Mouse (Mus musculus) ES-CJ7 (cell line): ENCODE measurements around the gene Hpd.

Experiments
- DNase-seq: peaks from one replicate; pipeline ENCODE4 v3.0.0; 2011; ENCODE audit warnings: low read depth, low spot score

Hpd gene

DNA sequence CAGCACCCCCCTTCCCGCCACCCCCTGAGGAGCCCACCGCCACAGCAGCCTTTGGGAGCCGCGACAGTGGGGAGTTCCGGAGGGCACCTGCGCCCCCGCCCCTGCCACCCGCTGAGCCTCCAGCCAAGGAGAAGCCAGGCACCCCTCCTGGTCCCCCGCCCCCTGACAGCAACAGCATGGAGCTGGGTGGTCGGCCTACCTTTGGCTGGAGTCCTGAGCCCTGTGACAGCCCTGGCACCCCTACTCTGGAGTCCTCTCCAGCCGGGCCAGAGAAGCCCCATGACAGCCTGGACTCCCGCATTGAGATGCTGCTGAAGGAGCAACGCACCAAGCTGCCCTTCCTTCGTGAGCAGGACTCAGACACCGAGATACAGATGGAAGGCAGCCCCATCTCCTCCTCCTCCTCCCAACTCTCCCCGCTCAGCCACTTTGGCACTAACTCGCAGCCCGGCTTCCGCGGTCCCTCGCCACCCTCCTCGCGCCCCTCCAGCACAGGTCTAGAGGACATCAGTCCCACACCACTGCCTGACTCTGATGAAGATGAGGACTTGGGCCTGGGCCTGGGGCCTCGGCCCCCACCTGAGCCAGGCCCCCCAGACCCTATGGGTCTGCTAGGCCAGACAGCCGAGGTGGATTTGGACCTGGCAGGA, 34.3 kb downstream of the Hpd start:
- no peak for DNase-seq

DNA sequence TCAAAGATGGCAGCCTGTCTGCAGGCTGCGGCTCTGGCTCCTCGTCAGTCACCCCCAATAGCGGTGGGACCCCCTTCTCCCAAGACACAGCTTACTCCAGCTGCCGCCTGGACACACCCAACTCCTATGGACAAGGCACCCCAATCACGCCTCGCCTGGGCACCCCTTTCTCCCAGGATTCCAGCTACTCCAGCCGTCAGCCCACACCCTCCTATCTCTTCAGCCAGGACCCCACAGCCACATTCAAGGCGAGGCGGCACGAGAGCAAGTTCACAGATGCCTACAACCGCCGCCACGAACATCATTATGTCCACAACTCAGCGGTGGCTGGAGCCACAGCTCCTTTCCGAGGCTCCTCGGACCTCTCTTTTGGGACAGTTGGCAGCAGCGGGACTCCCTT, 35.0 kb downstream of the Hpd start:
- DNase-seq, result no peak

- DNase-seq, result no peak
Observed at GRCm38 (mm10) chr5:123146357-123146756, 36.2 kb downstream of the Hpd start.

DNA sequence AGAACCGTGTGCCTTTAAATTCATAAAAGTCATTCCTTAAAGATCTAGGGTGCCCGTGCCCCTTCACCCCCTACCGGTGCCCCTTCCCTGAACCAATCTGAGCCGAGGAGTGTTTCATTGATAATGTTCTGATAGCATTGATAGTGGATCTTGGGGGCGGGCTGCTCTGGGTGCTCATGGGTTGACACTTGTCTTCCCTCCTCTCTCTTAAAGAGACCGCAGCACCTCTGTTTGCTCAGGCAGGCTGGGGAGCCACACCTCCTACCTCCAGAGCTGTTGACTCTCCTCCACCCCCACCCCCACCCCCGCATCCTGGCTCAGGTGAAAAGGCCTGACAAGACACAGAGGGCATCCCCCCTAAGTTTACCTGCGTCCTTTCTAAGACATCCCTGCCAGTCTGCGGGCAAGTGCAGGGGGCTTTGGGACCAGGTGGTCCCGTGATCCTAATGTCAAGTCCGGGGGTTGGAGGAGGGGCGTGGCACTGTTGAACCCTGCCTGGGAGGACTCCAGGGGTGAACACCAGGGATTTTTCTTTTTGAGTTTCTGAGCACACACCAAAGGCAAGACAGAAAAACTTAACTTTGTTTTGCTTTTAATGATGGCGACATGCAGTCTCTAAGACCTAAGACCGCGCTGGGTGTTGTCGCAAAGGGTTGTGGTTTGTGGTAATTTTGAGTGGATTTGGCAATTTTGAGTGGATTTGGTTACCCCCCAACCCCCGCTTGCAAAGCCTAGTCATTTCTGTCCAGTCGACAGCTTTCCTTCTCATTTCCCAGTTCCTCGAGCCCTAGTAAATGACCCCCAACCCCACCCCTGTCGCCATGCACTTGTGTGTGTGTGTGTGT, 37.6 kb downstream of the Hpd start:
- DNase-seq, result peak; percentile 44

DNA sequence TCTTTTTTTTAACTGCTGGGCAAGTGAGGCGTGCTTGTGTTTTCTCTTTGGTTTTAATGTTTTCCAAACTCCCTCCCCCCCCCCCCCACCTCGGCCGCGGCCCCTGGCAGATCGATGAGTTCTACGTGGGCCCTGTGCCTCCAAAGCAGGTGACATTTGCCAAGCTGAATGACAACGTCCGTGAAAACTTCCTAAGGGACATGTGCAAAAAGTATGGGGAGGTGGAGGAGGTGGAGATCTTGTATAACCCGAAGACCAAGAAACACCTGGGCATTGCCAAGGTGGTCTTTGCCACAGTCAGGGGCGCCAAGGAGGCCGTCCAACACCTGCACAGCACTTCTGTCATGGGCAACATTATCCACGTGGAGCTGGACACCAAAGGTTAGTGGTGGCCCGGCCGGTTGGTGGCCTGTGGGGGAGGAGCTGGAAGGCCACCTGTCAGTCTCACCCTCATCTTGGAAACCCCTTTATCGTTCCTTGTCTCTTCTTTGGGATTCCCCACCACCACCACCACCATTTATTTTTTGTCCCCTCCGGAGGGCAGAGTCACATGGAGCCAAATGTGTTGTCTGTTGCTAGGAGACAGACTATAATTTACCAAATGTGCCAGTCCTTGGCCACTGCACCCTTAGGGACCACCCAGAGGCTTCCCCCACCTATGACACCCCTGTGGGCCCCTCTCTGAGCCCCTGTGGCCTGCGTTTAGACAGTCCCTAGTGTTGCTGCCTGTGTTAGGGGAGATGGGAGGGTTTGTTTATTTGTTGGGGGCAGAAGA, 38.4 kb downstream of the Hpd start:
- DNase-seq, result no peak

- peak; percentile 49 for DNase-seq
Observed at GRCm38 (mm10) chr5:123143251-123143970, 39.1 kb downstream of the Hpd start.

GRCm38 (mm10) chr5:123142161-123143157, 40.1 kb downstream of the Hpd start, which contains the start of gene Setd1b:
TSS of gene Setd1b (plus strand) at chr5:123142193.
- DNase-seq, result peak; percentile 59

GRCm38 (mm10) chr5:123141555-123142160, 40.9 kb downstream of the Hpd start:
- peak; percentile 72 for DNase-seq

DNA sequence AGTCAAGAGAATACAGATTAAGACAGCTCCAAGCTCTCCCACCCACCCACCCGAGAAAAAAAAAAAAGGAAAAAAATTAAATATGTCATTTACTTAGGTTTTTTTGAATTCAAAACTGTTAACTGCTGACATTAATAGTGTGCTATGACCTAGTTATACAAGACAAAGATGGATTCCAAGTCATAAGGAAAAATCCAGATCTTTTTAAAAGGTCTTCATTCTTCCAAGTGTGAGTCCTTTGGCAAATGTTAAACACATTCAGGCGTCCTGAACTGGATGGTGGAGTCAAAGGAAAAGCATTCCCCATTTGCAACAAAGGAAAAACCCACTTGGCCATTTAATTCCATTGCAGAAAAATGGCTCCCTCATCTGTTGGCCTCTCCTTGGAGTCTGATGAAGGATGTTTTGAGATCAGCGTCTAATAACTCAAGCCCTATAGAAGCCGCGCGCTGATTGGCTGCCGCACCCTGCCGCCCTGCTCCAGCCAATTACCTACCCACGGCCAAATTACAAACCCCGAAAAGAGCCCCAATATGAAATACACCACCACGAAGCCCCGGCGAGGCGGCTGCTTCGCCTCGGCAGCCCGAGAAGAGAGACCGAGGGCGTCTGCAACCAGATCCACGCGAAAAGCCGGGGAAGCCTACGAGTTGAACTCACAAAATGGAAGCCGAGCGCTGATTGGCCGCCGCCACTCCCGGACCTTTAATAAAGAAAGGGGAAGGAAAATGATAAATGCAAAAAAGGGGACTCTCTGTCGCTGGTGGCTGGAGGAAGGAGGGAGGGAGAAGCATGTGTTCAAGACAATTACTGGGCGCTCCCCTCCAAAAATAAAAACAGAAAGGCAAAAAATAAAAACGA, 41.6 kb downstream of the Hpd start:
- peak; percentile 86 for DNase-seq

- DNase-seq, result peak; percentile 58
Observed at GRCm38 (mm10) chr5:123139722-123140627, 42.6 kb downstream of the Hpd start.

DNA sequence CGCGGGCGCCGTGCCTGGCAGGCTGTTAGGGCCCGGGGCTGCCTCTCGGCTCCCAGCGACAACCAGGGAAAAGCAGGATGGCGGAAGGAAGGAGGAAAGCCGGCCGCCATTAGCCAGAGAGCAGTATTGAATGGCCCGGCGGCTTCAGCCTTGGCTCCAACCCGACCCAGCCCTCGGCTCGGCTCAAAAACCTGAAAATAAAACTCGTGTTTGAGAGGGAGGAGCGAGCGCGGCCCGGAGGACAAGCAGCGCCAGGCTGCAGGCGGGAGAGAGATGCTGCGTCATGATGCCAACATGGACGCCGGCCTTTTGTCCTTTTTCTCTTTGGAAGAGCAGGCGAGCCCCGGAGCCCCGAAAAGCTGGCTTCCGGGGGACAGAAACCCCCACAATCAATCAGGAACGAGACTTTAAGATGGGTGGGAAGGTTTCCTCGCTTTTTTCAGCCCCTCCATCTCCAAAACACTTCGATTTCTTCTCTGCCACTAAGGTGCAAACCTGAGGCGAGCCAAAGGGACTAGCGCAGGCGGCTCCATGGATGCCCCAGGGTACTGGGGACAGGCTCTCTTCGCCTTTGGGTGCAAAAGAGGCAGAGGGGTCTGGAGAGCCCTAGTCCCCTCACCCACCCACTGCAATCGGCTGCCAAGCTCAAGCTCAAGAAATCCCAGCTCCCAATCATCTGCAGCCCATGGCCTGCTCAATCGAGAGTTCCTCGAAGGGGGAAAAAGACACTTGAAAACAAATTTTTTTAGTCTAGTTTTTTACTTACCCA, 43.4 kb downstream of the Hpd start:
- peak; percentile 67 for DNase-seq

DNA sequence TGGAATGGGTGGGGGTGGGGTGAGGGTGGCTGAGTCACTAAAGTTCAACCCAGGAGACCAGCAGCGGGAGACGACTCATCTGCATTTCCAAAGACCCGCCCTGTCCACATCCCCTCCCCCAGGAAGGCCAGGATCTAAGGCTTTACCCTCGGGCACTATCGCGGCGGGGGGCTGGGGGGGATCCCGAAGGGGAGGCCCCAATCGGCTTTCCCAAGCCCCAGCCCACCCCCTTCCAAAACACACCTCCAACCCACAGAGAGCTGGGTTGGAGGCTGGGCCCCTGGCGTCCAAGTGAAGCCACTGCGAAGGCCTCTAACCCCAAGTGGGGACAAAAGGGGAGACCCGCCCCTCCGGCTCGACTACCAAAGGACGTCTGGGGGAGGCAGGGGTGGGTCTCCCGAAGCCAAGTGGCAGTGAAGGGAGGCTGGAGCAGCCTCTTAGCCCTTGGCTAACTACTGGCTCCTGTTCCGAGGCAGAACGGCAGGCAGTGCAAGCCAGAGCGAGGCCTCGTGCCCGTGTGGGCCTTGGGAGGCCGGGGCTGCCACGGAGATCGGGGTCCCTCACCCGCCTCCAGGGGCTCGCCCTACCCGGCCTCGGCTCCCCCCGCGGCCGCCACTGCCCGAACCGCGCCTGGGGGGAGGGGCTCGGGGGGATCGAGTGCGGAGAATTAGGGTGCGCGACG, 44.2 kb downstream of the Hpd start:
- DNase-seq, result peak; percentile 99

DNA sequence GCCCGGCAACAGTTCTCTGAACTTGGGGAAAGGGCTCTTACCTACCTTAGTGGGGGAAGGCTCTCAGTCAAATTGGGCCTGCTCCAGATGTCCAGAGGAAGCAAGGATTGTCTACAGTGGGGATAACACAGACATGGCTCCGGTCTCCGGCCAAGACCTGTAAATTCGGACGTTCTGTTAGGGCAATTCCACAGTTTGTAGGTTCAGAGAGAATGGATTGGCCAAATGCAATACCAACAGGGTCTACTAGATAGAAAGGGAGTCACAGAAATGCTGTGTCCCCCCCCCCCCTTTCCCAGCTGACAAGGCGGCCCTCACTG, 44.7 kb downstream of the Hpd start:
- no peak for DNase-seq

DNA sequence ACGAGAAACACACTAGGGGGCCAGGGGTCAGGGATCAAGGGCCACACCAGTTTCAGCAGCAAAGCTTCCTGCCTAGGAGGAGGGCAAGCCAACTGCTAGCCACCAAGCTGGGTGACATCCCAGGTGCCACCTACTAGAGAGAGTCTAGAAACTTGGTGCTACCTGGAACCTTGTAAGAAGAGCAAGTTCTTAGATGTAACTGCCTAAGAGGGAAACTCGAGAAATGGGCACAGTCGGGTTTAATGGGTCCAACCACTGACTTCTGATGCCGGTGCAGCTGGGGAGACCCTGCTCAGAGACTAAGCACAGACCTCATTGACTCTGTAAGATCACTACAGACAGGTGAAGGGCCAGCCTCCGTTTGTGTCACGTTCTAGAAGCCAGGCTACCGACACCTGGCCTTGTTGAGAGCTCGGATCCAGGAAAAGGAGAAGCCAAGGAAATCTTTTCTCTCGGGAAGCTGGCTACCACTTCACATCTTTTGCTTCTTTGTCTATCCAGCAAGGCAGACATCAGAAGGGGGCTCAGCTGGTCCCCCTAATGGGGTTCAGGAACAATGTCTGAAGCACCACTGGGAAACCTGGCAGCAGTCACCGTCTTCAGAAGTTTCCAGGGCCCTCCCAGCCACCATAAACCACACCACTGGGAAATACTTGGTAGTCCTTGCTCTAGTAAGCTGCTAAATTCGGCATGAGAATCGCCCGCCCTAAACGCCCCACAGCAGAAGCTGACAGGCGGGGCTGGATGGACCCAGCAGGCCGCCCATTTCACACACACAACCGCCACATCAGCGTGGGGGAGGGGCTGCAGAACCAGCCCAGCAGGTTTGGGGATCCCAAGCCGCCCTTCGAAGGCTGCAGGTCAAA, 45.2 kb downstream of the Hpd start:
- DNase-seq, result peak; percentile 92

- peak; percentile 92 for DNase-seq
Observed at GRCm38 (mm10) chr5:123136361-123137043, 46.0 kb downstream of the Hpd start.
